Mouse (Mus musculus): ENCODE measurements around the gene Def6. TPM values are rescaled to one million over a fixed set of nuclear protein-coding genes. Genes with fewer than 3 reads are reported as not detected.

The Def6 gene
- polyA plus RNA-seq, 1 experiment from 2014 or later, result 9.0 TPM

DNA sequence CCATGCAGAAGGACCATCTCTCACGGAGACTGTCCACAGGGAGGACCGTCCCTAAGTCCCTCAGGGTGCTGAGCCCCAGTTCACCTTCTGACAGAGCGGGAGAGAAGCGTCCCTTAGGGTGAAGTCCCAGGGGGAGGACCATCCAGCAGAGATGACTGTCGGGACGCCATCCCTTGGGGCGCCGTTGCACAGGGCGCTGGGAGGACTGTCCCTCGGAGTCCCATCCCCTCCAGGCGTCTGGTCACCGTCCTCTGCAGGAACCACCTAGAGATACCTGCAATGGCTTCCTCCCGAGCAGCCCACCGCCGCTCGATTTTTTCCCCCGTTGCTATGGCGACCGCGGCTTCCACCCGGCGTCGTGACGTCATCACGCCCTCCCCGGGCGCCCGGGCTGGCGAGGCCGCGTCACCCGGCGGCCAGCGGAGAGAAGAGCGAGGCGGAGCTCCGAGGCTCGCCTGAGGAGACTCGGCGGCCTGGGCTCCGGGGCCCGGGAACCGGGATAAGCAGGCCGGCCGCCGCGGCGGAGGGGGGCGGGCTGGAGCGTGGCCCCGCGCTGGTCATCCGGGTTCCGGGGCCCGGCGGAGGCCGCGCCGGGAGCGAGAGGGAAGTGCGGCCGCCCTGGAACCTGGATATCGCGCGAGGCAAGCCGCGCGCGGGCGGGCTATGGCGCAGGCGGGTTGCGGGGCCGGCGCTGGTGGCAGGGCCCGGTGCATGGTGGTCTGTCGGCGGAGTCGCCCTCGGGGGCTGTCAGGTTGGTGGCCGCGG, 30.6 kb upstream of the Def6 start, which contains the start of gene Zfp523:
Gene Zfp523 (plus strand): TSS at position 355 of the 765 bp plus-strand sequence.
- DNase-seq, result peak; percentile 89
- Histone ChIP-seq H3K4me1 (ENCODE audit: insufficient read depth) (peaks cover 40% of the 10 kb centered on the region), H3K36me3 (replicated peaks; ENCODE audit: insufficient read depth, low read length) (no peaks in the 10 kb centered on the region), H3K9me3 (ENCODE audit: low read length) (no peaks in the 10 kb centered on the region), H3K27me3 (ENCODE audit: insufficient read depth, low read length) (no peaks in the 10 kb centered on the region), H3K4me2 (ENCODE audit: low read depth, low read length) (peak within 1 kb of the TSS; percentile 89), H3K27ac (ENCODE audit: low read depth) (peak within 1 kb of the TSS; percentile 90), H3K9ac (replicated peaks) (peak within 1 kb of the TSS; percentile 84), H3K4me3 (ENCODE audit: low read depth, low read length) (peak within 1 kb of the TSS; percentile 87)
- peak; percentile 92 for ATAC-seq
- under 1% methylated on average over 72 of the region's 82 CpGs for WGBS (ENCODE audit: insufficient replicate concordance)
- TF ChIP-seq CTCF (IDR thresholded peaks at IDR 0.05; ENCODE audit: low read depth), result no peak
- TF ChIP-seq EP300 (IDR thresholded peaks at IDR 0.05; ENCODE audit: low read depth), result no peak

DNA sequence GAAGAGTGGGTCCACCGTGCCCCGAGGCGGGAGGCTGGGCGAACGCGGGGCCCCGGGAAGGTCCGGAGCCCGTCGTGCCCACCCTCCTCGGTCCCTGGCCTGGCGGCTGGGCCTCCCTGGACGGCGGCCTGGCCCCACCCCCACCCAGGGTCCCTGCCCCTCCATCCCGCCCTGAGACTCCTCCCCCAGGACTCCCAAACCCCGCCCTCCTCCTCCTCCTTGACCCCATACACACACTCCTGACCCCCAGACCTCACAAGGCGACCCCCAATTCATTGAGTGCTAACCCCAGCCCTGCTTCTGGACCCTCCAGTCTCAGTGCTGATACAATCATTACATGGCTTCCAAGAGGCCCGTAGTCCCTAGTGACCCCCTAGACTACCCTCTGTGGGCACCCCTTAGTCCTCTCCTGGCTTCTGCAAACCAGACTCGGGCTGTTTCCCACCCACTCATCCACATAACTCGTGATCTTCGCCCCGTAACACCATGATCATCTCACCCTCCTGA, 30.0 kb upstream of the Def6 start:
- 17% methylated on average over 9 of the region's 22 CpGs for WGBS (ENCODE audit: insufficient replicate concordance)
- peak overlapping the region; percentile 84 for H3K9ac ChIP-seq (replicated peaks)
- no peak for TF ChIP-seq EP300 (IDR thresholded peaks at IDR 0.05; ENCODE audit: low read depth)
- no peak for TF ChIP-seq CTCF (IDR thresholded peaks at IDR 0.05; ENCODE audit: low read depth)
- H3K9me3 ChIP-seq (ENCODE audit: low read length), result no peaks in the 10 kb centered on the region
- peak overlapping the region; percentile 87 for H3K4me3 ChIP-seq (ENCODE audit: low read depth, low read length)
- no peaks in the 10 kb centered on the region for H3K27me3 ChIP-seq (ENCODE audit: insufficient read depth, low read length)
- peaks cover 40% of the 10 kb centered on the region for H3K4me1 ChIP-seq (ENCODE audit: insufficient read depth)
- peak overlapping the region; percentile 90 for H3K27ac ChIP-seq (ENCODE audit: low read depth)
- no peaks in the 10 kb centered on the region for H3K36me3 ChIP-seq (replicated peaks; ENCODE audit: insufficient read depth, low read length)
- ATAC-seq (peak; percentile 68), DNase-seq (no peak)
- H3K4me2 ChIP-seq (ENCODE audit: low read depth, low read length), result peak overlapping the region; percentile 89

DNA sequence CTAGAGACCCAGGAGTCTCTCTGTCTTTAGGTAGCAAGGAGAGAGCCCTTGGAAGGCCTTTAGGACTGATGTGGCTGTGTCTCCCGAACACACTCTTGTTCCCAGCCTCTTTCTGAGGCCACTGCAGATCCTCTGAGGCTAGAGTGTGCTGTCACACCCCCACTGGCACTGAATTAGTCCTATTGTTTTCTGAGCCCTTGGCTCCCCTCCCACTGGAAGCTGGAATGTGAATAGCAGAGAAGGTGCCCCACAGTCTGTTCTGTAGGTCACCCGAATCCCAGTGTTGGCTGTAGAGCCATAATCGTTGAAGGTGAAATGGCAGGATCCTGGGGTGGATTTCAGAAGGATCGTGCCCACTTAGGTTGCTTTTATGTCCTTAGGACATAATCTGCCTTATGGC, 27.2 kb upstream of the Def6 start:
- no peak for TF ChIP-seq EP300 (IDR thresholded peaks at IDR 0.05; ENCODE audit: low read depth)
- no peak for TF ChIP-seq CTCF (IDR thresholded peaks at IDR 0.05; ENCODE audit: low read depth)
- Histone ChIP-seq H3K4me3 (ENCODE audit: low read depth, low read length) (no peak overlapping the region), H3K4me2 (ENCODE audit: low read depth, low read length) (no peak overlapping the region), H3K4me1 (ENCODE audit: insufficient read depth) (peaks cover 65% of the 10 kb centered on the region), H3K27me3 (ENCODE audit: insufficient read depth, low read length) (no peaks in the 10 kb centered on the region), H3K27ac (ENCODE audit: low read depth) (peak overlapping the region; percentile 31), H3K9ac (replicated peaks) (no peak overlapping the region; the same call in 1 of the 2 replicates), H3K36me3 (replicated peaks; ENCODE audit: insufficient read depth, low read length) (no peaks in the 10 kb centered on the region), H3K9me3 (ENCODE audit: low read length) (no peaks in the 10 kb centered on the region)
- DNase-seq (no peak), ATAC-seq (no peak)
- 63% methylated on average over 4 of the region's 4 CpGs for WGBS (ENCODE audit: insufficient replicate concordance)

DNA sequence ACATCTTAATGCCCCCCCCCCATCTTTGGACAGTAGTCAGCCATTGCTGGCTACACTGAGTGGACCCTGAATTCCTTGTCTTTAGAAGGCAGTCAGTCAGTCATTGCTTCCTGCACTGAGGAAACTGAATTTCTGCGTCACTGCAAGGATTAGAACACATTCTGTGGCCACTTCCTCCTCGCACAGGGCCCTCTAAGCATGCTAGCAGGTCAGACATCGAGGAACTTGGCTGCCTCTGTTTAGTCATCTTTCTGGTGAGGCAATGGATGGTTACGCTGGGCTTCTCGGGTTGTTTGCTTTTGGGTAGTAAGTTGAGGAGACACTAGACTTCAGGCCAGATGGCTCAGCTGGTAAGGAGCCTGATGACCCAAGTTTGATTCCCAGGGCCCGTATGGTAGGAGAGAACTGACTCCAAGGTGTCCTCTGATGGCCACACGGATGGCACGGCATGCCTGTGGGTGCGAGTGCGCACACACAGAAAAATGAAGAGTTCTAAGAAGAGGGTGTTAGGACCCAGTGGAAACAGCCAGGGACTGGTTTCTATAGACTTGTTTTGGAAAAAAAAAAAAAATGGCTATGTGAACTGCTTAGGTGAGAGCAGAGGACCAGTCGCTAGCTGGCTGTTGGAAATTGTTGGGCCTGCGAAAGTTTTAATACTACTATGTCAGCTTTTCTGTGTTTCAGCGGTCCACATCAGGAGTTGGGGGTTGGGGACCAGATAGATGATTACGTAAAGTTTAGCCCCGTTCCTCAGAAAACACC, 26.6 kb upstream of the Def6 start:
- Histone ChIP-seq H3K36me3 (replicated peaks; ENCODE audit: insufficient read depth, low read length) (no peaks in the 10 kb centered on the region), H3K4me2 (ENCODE audit: low read depth, low read length) (no peak overlapping the region), H3K27me3 (ENCODE audit: insufficient read depth, low read length) (no peaks in the 10 kb centered on the region), H3K9ac (replicated peaks) (no peak overlapping the region; the same call in 1 of the 2 replicates), H3K27ac (ENCODE audit: low read depth) (peak overlapping the region; percentile 31), H3K9me3 (ENCODE audit: low read length) (no peaks in the 10 kb centered on the region), H3K4me3 (ENCODE audit: low read depth, low read length) (no peak overlapping the region), H3K4me1 (ENCODE audit: insufficient read depth) (peaks cover 70% of the 10 kb centered on the region)
- ATAC-seq (no peak), DNase-seq (peak; percentile 47)
- TF ChIP-seq CTCF (IDR thresholded peaks at IDR 0.05; ENCODE audit: low read depth) (no peak), EP300 (IDR thresholded peaks at IDR 0.05; ENCODE audit: low read depth) (no peak)
- 64% methylated on average over 15 of the region's 15 CpGs for WGBS (ENCODE audit: insufficient replicate concordance)

DNA sequence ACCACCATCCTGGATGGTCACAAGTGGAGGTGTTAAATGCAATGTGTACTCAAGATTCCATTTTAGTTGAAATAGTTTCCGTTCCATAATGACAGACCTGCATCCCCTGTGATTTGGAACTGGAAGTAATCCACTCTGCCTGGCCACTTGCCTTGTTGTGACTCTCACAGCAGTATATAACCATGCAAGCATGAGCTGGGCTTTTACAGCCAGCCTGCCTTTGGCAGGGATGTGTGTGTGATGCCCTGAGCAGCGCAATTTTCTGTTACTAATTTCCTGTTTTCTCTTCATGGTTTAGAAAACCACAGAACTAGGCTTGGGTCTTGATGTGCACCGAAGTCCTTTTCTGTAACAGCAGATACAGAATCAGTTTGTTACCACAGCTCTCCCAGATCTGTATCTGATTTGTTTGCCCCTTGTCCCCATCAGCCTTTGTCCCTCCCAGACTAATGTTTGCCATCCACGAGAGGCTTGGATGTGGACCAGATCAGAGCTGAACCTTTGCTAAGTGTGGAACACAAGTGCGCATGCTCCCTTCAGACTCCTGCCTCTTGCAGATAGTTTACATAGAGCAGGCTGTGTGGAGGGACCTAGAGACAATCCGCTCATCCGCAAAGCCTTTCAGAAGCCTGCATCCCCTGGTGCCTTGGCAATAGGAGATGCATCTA, 22.5 kb upstream of the Def6 start:
- Histone ChIP-seq H3K27ac (ENCODE audit: low read depth) (no peak overlapping the region), H3K4me2 (ENCODE audit: low read depth, low read length) (peak overlapping the region; percentile 47), H3K9ac (replicated peaks) (no peak overlapping the region; the same call in 1 of the 2 replicates)

More for the DNA sequence above, 22.5 kb upstream of the Def6 start:
- Histone ChIP-seq H3K27me3 (ENCODE audit: insufficient read depth, low read length) (no peaks in the 10 kb centered on the region), H3K4me1 (ENCODE audit: insufficient read depth) (peaks cover 46% of the 10 kb centered on the region), H3K36me3 (replicated peaks; ENCODE audit: insufficient read depth, low read length) (peaks cover 2% of the 10 kb centered on the region; the same call in 1 of the 2 replicates), H3K9me3 (ENCODE audit: low read length) (no peaks in the 10 kb centered on the region), H3K4me3 (ENCODE audit: low read depth, low read length) (no peak overlapping the region)
- ATAC-seq (peak; percentile 84), DNase-seq (peak; percentile 65)
- TF ChIP-seq CTCF (IDR thresholded peaks at IDR 0.05; ENCODE audit: low read depth) (no peak), EP300 (IDR thresholded peaks at IDR 0.05; ENCODE audit: low read depth) (no peak)
- WGBS (ENCODE audit: insufficient replicate concordance), result 42% methylated on average over 7 of the region's 7 CpGs
